ENCODE assay signal across 7 mouse cellular contexts in genomic region chr5:88587211-88587934, GRCm38 (mm10). TPM values are rescaled to one million over a fixed set of nuclear protein-coding genes. Genes with fewer than 3 reads are reported as not detected.
DNase-seq lines count a peak whose midpoint lies in the region; ATAC-seq and TF ChIP-seq lines count a peak whose summit lies in the region.

No protein-coding gene starts in this region.

- H3K36me3 ChIP-seq in heart, postnatal 0 days (replicated peaks; ENCODE audit: control insufficient read depth, insufficient read depth, low read length): no peaks in the 10 kb centered on the region
- H3K36me3 ChIP-seq in midbrain, embryonic 11.5 days (ENCODE audit: control insufficient read depth, insufficient read depth, low read length): no peaks in the 10 kb centered on the region

- no peaks in the 10 kb centered on the region for H3K9me3 ChIP-seq in heart, postnatal 0 days (replicated peaks; ENCODE audit: control insufficient read depth, low read length)
- H3K9me3 ChIP-seq in midbrain, embryonic 11.5 days (ENCODE audit: control insufficient read depth, low read length): no peaks in the 10 kb centered on the region

- no peaks in the 10 kb centered on the region for H3K27me3 ChIP-seq in heart, postnatal 0 days (ENCODE audit: control insufficient read depth, insufficient read depth, low read length)
- no peaks in the 10 kb centered on the region for H3K27me3 ChIP-seq in midbrain, embryonic 11.5 days (ENCODE audit: control insufficient read depth, insufficient read depth, low read length)

- peaks cover 17% of the 10 kb centered on the region for H3K4me1 ChIP-seq in heart, postnatal 0 days (ENCODE audit: control insufficient read depth, insufficient read depth)
- peaks cover 21% of the 10 kb centered on the region for H3K4me1 ChIP-seq in midbrain, embryonic 11.5 days (ENCODE audit: control insufficient read depth, insufficient read depth, low read length)

- WGBS in heart, postnatal 0 days: 17% methylated on average over 13 of the region's 13 CpGs
- 43% methylated on average over 13 of the region's 13 CpGs for WGBS in midbrain, embryonic 11.5 days

- H3K9ac ChIP-seq in heart, postnatal 0 days (replicated peaks; ENCODE audit: low read depth, low read length): peak overlapping the region; percentile 8; the same call in 1 of the 2 replicates
- peak overlapping the region; percentile 21 for H3K9ac ChIP-seq in midbrain, embryonic 11.5 days (ENCODE audit: low read length)

- TF ChIP-seq EP300 in heart, postnatal 0 days (IDR thresholded peaks at IDR 0.05; ENCODE audit: low read depth): no peak

- peak; percentile 90 for ATAC-seq in heart, postnatal 0 days (ENCODE audit: insufficient read depth, low read depth)
- peak; percentile 18 for ATAC-seq in midbrain, embryonic 11.5 days (ENCODE audit: low FRiP score)

- peak overlapping the region; percentile 84 for H3K27ac ChIP-seq in heart, postnatal 0 days (ENCODE audit: low read depth)
- H3K27ac ChIP-seq in midbrain, embryonic 11.5 days (ENCODE audit: low read depth, low read length): no peak overlapping the region

- TF ChIP-seq CTCF in heart, postnatal 0 days (IDR thresholded peaks at IDR 0.05; ENCODE audit: low read depth): no peak

- H3K4me2 ChIP-seq in heart, postnatal 0 days (ENCODE audit: low read depth, low read length): peak overlapping the region; percentile 24
- peak overlapping the region; percentile 67 for H3K4me2 ChIP-seq in midbrain, embryonic 11.5 days

- H3K4me3 ChIP-seq in heart, postnatal 0 days (ENCODE audit: low read depth, low read length): no peak overlapping the region
- peak overlapping the region; percentile 9; the same call in 1 of the 2 replicates for H3K4me3 ChIP-seq in midbrain, embryonic 11.5 days (ENCODE audit: low read depth, low read length)

- DNase-seq in adrenal gland, postnatal 25 days: peak; percentile 40
- DNase-seq in embryo, embryonic 10.5 days (ENCODE audit: low spot score): peak; percentile 46
- peak; percentile 81 for DNase-seq in heart, postnatal 0 days (ENCODE audit: low spot score)
- DNase-seq in kidney, postnatal 36 days: peak; percentile 85 to 91
- peak; percentile 82 for DNase-seq in midbrain, embryonic 11.5 days (ENCODE audit: low spot score, missing footprints)
- no peak for DNase-seq in thymus, postnatal 0 days (ENCODE audit: low spot score)
- no peak for DNase-seq in thymus, postnatal 14 days

RNA-seq across cellular contexts. Expression of gene Rufy3, which starts 22.5 kb away (rescaled TPM):
- 31.1 and 41.5 TPM in 2 replicates for total RNA-seq in adrenal gland, postnatal 25 days (2021)
- 12.7 and 15.2 TPM in 2 replicates for total RNA-seq in heart, postnatal 0 days (2014; rRNA removed; ENCODE audit: low replicate concordance)
- 6.8 and 7.3 TPM in 2 replicates for polyA plus RNA-seq in heart, postnatal 0 days (2015; fragmentation: Nextera tagmentation; extraction: Ambion mirVana)
- 121 and 149 TPM in 2 replicates for polyA plus RNA-seq in midbrain, embryonic 11.5 days (2014; fragmentation: Nextera tagmentation; extraction: Ambion mirVana)
- polyA plus RNA-seq in thymus, postnatal 0 days (2015; fragmentation: Nextera tagmentation; extraction: Ambion mirVana): 6.7 and 8.4 TPM in 2 replicates

RNA-seq across cellular contexts. Expression of gene Utp3, which starts 33.1 kb away (rescaled TPM):
- 36.8 and 37.2 TPM in 2 replicates for total RNA-seq in adrenal gland, postnatal 25 days (2021)
- total RNA-seq in heart, postnatal 0 days (2014; rRNA removed; ENCODE audit: low replicate concordance): 6.3 and 13.4 TPM in 2 replicates
- polyA plus RNA-seq in heart, postnatal 0 days (2015; fragmentation: Nextera tagmentation; extraction: Ambion mirVana): 36.1 and 37.2 TPM in 2 replicates
- 68.4 and 73.0 TPM in 2 replicates for polyA plus RNA-seq in midbrain, embryonic 11.5 days (2014; fragmentation: Nextera tagmentation; extraction: Ambion mirVana)
- 76.9 and 85.8 TPM in 2 replicates for polyA plus RNA-seq in thymus, postnatal 0 days (2015; fragmentation: Nextera tagmentation; extraction: Ambion mirVana)

RNA-seq across cellular contexts. Expression of gene Jchain, which starts 59.7 kb away (rescaled TPM):
- 0.27 TPM in 1 of 2 replicates, not detected in the other for total RNA-seq in adrenal gland, postnatal 25 days (2021)
- not detected in 2 replicates for total RNA-seq in heart, postnatal 0 days (2014; rRNA removed; ENCODE audit: low replicate concordance)
- polyA plus RNA-seq in heart, postnatal 0 days (2015; fragmentation: Nextera tagmentation; extraction: Ambion mirVana): 0.05 and 0.10 TPM in 2 replicates
- polyA plus RNA-seq in midbrain, embryonic 11.5 days (2014; fragmentation: Nextera tagmentation; extraction: Ambion mirVana): 0.34 TPM in 1 of 2 replicates, not detected in the other
- polyA plus RNA-seq in thymus, postnatal 0 days (2015; fragmentation: Nextera tagmentation; extraction: Ambion mirVana): 0.42 and 0.44 TPM in 2 replicates

Comparison
In these comparisons a context has a peak if more than half of its experiments do, and no peak if none do; other contexts are left out.
1. DNase-seq: peak in adrenal gland, postnatal 25 days (single experiment), embryo, embryonic 10.5 days (single experiment), heart, postnatal 0 days (single experiment), kidney, postnatal 36 days (2 of 2) and midbrain, embryonic 11.5 days (single experiment); none in thymus, postnatal 0 days (single experiment) and thymus, postnatal 14 days (single experiment).
2. RNA of gene Rufy3, which starts 22.5 kb away (polyA plus RNA-seq): 121 to 149 TPM in midbrain, embryonic 11.5 days; 6.7 to 8.4 TPM in thymus, postnatal 0 days and 6.8 to 7.3 TPM in heart, postnatal 0 days; every median in the first group is over 10 times any median in the second.